Mouse (Mus musculus) CD4-positive, CD25-positive, alpha-beta regulatory T cell, adult 4 months (primary cell): ENCODE measurements around the gene Smap2. TPM values are rescaled to one million over a fixed set of nuclear protein-coding genes. Genes with fewer than 3 reads are reported as not detected.
A peak's percentile ranks its signal among the peaks of the same experiment; 100 is the strongest.

Source experiments
- ATAC-seq: one replicate; pipeline ENCODE4 v1.8.0; 2017
- polyA plus RNA-seq, 2 experiments: library from polyadenylated mRNA; unstranded; fragments of 100-300 nt; shearing (Covaris generic); gene quantifications; one replicate each; pipeline ENCODE4 v1.2.1; 2017

The Smap2 gene
- polyA plus RNA-seq, 2 experiments from 2014 or later, result 34.0 to 37.4 TPM

DNA sequence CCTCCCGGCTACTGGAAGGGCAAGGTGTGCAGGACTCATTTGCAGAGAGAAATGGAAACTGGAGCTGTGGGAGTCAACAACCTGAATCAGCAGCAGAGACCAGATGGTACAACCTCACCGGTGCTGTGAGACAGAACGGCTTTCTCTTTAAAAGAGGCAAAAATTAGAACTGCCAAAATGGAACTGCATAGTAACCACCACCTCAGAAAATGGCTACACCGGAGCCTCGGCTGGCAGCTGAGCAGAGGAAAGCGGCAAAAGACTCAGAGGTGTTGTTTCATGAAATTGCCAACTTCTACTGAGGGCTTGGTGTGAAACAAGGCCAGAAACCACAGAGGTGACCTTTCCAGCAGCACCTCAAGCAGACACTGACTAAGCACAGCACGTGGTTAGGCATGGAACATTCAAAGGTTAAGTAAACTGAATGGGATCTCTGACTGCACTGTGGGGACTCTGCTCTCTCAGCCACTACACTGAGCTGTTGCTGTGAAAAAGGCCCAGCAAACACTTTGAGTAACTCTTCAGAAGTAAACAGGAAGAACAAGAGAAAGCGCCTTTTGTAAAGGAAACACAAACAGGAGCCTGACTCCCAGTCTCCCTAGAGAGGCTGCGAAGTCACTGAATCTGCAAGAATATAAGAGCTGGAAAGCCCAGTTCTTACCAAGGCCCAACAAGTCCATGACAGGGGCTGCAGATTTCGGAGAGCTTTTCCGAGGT is 42.2 kb downstream of the Smap2 start:
- ATAC-seq, result peak; percentile 60

DNA sequence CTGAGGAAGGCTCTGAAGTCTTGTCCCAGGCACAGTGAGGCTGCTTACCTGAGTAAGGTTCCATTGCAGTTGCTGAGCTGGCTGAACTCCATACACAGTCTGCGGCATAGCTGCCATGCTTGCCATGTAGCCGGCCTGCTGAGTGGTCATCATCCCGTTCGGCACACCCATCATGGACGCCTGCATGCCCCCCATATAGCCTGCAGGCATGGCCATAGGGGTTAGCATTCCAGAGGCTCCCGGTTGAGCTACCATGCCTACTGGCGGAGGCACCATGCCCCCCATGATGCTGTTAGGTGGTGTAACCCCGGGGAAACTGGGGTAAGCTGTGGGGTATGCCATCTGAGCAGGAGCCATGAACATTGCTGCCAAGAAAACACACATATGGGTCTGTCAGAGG is 45.2 kb downstream of the Smap2 start:
- ATAC-seq, result no peak

DNA sequence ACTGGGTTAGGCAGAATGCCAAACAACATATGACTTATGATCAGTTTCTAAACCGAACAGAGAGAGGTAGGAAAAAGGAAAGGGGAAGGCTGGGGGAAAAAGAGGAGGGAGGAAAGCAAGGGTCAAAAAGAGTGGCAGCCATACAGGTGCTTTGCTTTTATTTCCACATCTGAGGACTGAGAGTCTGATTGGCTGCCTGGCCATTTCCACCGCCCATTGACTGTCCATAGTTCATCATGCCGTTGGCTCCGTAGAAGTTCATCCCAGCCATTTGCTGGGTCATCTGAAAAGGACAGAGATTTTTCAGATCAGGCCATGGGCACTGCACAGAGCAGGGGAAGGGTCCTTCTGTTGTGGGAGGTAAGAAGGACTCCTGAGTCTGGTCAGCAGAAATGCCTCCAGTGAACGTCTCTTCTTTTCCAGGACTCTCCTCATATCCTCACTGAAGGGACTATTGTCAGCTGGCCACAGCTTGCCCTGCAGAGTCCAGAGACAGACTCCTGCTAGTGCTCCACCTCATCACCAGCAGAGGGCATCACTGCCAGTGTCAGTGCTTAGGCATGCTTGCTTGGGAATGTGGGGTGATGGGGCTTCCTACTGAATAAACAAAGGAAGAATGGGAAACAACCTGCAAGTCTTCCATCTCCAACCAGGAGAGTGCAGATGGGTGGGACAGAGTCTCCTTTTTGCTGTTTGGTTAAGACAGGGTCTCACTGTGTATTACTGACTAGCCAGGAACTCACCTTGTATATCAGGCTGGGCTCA is 47.5 kb downstream of the Smap2 start:
- no peak for ATAC-seq

DNA sequence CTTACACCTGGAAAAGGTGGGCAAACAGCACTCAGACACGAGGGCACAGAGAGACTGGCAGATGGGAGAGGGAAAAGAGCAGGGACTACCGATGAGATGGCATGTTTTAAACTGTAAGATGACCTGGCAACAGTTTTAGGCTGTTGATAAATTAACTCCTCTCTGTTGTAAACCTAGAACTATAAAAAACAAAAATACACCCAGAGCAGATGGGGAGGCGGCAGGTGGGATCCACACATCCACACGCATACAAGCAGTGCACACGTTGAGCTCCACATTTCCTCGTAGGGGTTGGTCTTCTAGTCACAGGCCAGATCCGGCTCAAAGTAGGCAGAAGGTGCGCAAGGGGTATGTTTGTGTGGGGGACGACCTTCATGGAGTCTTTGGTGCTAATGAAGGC is 48.6 kb downstream of the Smap2 start:
- ATAC-seq, result no peak

- ATAC-seq, result no peak
These were observed 61.5 kb downstream of the Smap2 start for GRCm38 (mm10) chr4:120955586-120955985.

GRCm38 (mm10) chr4:120953667-120954066 is 63.4 kb downstream of the Smap2 start:
- ATAC-seq, result no peak

- ATAC-seq, result no peak
These were observed 64.0 kb downstream of the Smap2 start for GRCm38 (mm10) chr4:120953038-120953437.

- no peak for ATAC-seq
These were observed 64.9 kb downstream of the Smap2 start for GRCm38 (mm10) chr4:120952163-120952562.

DNA sequence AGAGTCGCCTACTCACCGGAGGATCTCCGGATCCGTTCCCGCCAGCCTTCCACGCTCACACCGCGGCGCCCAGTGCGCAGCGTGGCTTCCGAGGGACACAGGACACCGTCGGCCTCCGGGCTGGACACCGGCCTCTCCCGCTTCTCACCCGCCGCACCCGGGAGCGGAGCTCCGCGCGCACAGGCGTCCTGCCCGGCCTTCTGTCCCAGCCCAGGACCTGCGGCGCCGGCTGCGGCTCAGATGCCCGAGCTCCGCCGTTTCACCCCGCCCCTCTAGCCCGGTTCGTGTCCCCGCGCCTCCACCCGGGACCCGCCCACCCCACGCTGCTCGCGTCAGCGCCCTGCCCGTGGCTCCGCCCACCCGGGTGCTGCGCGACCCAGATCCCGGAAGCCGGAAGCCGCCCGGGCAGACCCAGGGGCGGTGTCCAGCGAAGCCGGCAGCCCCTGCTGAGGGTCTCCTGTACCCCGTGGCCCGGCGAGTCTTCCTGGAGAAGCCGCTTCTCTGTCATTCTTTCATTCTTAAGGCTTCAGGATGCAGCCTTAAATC is 65.5 kb downstream of the Smap2 start, which contains the start of gene Zfp69:
TSS of gene Zfp69 (minus strand) at position 272 of the 546 bp plus-strand sequence.
- peak; percentile 93 for ATAC-seq

DNA sequence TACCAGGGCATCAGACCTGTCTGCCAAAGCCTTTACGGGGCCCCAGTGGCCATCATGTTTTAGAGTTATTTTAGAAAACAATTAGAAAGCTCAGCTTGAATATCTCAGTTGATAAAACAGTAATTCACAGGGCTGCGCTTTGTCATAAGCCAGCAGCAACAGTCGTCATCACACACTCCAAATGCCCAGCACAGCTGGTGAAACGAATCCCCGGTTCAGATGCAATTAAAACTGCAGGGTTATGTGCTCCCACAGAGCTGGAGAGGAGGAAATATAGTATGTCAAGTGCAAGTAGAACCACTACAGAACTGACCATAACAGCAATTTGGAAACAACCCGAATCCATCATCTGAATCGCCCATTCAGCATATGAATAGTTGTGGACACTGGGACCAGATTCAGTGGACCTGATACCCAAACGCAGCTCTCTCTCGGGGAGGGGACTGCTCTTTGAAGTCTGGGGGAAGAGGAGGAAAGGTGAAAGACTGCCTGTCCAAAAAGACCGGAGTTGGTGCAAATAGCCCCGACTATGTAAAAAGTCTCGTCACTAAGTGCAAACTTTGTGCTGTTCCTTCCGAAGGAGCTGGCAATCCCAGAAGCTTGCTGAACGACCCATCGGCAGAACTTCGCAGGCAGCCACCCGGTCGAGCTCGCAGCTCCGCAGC is 66.2 kb downstream of the Smap2 start:
- peak; percentile 7 for ATAC-seq

DNA sequence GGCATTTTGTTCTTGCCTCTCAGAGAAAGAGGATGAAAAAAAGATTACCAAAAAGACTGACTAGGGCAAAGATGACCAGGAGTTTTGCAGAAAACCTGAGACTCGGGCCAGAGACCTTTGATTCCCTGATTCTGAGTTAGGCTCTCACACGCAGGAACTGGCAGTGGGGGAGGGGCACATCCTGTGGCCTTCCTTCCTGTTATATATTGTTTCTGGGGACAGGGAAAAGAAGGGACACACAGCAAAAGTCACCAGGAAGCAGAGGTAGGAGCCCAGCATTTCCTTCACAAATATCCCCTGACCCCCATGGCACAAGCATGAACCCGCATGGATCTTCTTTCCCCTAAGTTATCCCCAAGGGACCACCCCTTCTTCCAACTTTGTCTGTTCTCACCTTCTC is 68.1 kb downstream of the Smap2 start:
- ATAC-seq, result no peak

DNA sequence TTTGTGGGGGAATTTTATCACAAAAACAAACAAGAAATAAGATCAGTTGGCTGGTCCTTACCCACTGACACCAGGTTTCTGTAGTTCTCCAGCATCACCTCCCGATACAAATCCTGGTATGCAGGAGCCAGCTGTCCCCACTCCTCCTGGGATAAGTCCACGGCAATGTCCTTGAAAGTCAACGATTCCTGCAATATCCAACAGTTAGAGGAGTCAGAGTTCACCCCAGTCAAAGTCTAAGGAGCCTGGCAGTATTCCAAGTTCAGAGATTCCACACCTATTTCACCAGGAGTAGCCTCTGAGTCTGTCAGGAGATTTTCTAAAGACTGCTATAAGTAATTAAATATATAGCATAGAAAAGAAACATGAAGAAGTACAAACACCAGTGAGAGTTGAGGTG is 82.0 kb downstream of the Smap2 start:
- no peak for ATAC-seq

- no peak for ATAC-seq
These were observed 86.3 kb downstream of the Smap2 start for GRCm38 (mm10) chr4:120930736-120931135.

GRCm38 (mm10) chr4:120928686-120929085 is 88.4 kb downstream of the Smap2 start:
- ATAC-seq, result no peak

- peak; percentile 54 for ATAC-seq
These were observed 91.7 kb downstream of the Smap2 start for GRCm38 (mm10) chr4:120925386-120925785.

DNA sequence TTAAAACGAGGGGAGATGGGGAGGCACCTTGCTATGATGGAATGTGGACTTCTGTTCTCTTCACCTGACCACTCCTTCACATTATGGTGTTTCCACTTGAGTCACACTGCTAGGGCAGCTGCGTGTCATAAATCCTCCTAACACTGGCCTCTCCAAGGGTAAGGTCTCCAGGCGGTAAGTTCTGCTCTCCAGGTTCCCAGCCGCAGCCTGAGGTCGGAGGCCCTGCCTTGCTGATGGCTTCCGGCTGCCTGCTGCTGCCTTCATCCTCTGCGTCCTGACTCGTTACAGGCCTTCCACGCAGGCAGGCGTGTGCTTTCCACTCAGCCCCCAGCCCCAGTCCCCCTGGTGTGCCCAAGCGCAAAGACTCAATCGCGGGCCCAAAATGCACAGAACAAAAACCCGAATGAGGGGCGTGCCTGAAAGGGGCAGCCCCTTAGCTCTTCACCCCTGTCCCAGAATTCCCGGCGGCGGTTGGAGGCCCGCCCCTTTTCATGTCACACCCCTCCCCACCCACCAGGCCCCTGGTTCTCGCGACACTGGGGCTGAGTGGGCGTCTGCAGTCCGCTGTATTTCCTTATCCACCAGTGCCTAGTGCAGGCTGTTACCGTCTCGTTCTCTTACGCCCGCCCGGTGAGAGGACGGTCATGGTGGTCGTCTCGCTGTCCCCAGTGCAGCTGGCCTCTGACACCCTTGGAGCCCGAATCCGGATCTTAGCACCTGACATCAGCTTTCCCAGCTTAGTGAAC is 92.3 kb downstream of the Smap2 start, which contains the start of gene Exo5:
TSS of gene Exo5 (minus strand) at position 464 of the 746 bp plus-strand sequence.
- peak; percentile 94 for ATAC-seq

- no peak for ATAC-seq
These were observed 95.6 kb downstream of the Smap2 start for GRCm38 (mm10) chr4:120921461-120921860.

Other genes with a start within 250 kb of the Smap2 start
- gene Nfyc, start 185.7 kb downstream of the Smap2 start, polyA plus RNA-seq, result 10 to 100 TPM; 64.7 to 67.5 TPM
- gene Rims3, start 162.4 kb downstream of the Smap2 start, polyA plus RNA-seq, result 1 to 10 TPM in 1 of 2 experiments, under 1 TPM in 1; 0.63 to 1.2 TPM
- gene Exo5, start 92.2 kb downstream of the Smap2 start, polyA plus RNA-seq, result 10 to 100 TPM; 32.5 to 33.4 TPM
- 1 to 10 TPM; 1.1 to 1.2 TPM for gene Zfp69, start 65.5 kb downstream of the Smap2 start, polyA plus RNA-seq
- gene Col9a2, start 22.1 kb upstream of the Smap2 start, polyA plus RNA-seq, result not detected
- 10 to 100 TPM; 42.8 to 56.3 TPM for gene Zmpste24, start 81.0 kb upstream of the Smap2 start, polyA plus RNA-seq
- gene Tmco2, start 92.0 kb upstream of the Smap2 start, polyA plus RNA-seq, result not detected
- 10 to 100 TPM; 14.1 to 22.1 TPM for gene Rlf, start 197.8 kb upstream of the Smap2 start, polyA plus RNA-seq